Mouse (Mus musculus): Measurements from ENCODE around the gene Abhd15. TPM values are rescaled to one million over a fixed set of nuclear protein-coding genes. Genes with fewer than 3 reads are reported as not detected.
"Not testable (repeated sequence)": the region's sequence is repeated elsewhere in the genome, so short reads cannot be mapped to it uniquely, and the experiment has no call there.

The Abhd15 gene
- polyA plus RNA-seq, 1 experiment from 2014 or later = 3.2 TPM

DNA sequence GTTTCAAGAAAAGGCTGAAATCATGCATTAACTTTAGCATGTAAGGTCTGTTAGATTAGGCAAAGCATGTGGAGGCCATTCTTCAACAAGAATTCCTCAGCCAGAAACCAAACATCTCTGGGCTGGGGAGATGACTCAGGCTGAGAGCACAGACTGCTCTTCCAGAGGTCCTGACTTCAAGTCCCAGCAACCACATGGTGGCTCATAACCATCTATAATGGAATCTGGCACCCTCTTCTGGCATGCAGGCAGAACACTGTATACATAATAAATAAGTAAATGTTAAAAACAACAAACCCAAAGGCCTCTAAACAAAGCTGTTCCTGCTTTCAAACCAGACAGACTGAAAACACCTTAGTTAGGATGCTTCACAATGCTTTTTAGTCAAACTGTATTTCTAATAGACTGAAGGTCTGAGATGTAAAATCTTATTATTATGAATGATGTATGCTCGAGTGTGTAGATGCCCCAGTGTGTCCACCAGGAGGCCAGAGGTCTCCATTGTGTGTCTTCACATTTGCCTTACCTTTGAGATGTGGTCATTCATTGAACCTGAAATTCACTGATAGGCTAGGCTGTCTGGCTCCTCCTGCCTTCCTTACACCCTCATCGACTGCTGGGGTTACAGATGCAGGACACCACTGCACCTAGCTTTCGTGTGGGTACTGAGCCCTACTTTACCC is 11.0 kb downstream of the Abhd15 start:
- Histone ChIP-seq H3K9ac (ENCODE audit: low read length) (no peak overlapping the region), H3K27ac (ENCODE audit: low read length) (no peak overlapping the region), H3K4me2 (ENCODE audit: low read depth, low read length) (no peak overlapping the region), H3K36me3 (ENCODE audit: control insufficient read depth, insufficient read depth) (peaks cover 2% of the 10 kb centered on the region; the same call in 1 of the 2 replicates), H3K9me3 (replicated peaks; ENCODE audit: control insufficient read depth, low read length) (0 out of 2 replicates have a peak, but pooled peaks cover 3% of the 10 kb centered on the region), H3K27me3 (ENCODE audit: control insufficient read depth, insufficient read depth, low read length) (no peaks in the 10 kb centered on the region), H3K4me1 (ENCODE audit: control insufficient read depth, insufficient read depth, low read length) (no peaks in the 10 kb centered on the region), H3K4me3 (ENCODE audit: low read length) (no peak overlapping the region)
- WGBS = 72% methylated on average over 3 of the region's 3 CpGs
- ATAC-seq (replicated peaks; ENCODE audit: extremely low read depth, insufficient read depth, low FRiP score) = no peak

DNA sequence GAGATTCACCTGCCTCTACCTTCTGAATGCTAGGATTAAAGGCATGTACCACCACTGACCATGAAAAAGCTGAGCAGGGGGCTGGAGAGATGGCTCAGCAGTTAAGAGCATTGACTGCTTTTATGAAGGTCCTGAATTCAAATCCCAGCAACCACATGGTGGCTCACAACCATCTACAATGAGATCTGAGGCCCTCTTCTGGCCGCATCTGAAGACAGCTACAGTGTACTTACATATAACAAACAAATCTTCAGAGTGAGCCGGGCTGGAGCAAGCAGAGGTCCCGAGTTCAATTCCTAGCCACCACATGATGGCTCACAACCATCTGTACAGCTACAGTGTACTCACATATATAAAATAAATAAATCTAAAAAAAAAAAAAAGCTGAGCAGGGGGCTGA is 13.5 kb downstream of the Abhd15 start:
- H3K4me3 ChIP-seq (ENCODE audit: low read length); H3K9me3 ChIP-seq (replicated peaks; ENCODE audit: control insufficient read depth, low read length); H3K27me3 ChIP-seq (ENCODE audit: control insufficient read depth, insufficient read depth, low read length); H3K36me3 ChIP-seq (ENCODE audit: control insufficient read depth, insufficient read depth); H3K9ac ChIP-seq (ENCODE audit: low read length); H3K4me1 ChIP-seq (ENCODE audit: control insufficient read depth, insufficient read depth, low read length); H3K27ac ChIP-seq (ENCODE audit: low read length); ATAC-seq (replicated peaks; ENCODE audit: extremely low read depth, insufficient read depth, low FRiP score); H3K4me2 ChIP-seq (ENCODE audit: low read depth, low read length): not testable (repeated sequence)
- 81% methylated on average over 3 of the region's 3 CpGs for WGBS

DNA sequence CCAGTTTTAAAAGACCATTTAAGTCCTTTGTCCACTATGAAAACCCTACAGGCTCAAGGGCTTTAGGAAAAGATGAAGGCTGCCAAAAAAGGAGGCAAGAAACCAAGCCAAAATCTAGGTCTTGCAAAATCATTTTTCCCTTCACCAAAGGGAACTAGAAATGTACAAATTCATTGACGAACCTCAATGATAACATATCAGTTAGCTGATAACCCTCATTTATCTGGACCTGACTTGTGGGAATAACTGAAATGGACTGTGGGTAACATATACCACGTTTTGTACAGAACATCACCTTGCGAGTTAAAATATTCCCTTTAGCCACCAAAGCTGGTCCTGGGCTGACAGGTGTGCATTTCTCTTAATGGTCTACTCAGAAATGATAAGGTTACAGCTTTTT is 14.7 kb downstream of the Abhd15 start:
- WGBS = 71% methylated on average over 3 of the region's 3 CpGs
- Histone ChIP-seq H3K4me2 (ENCODE audit: low read depth, low read length) (no peak overlapping the region), H3K4me1 (ENCODE audit: control insufficient read depth, insufficient read depth, low read length) (no peaks in the 10 kb centered on the region), H3K9ac (ENCODE audit: low read length) (no peak overlapping the region), H3K27me3 (ENCODE audit: control insufficient read depth, insufficient read depth, low read length) (no peaks in the 10 kb centered on the region), H3K4me3 (ENCODE audit: low read length) (no peak overlapping the region), H3K27ac (ENCODE audit: low read length) (no peak overlapping the region), H3K36me3 (ENCODE audit: control insufficient read depth, insufficient read depth) (peaks cover 4% of the 10 kb centered on the region; the same call in 1 of the 2 replicates), H3K9me3 (replicated peaks; ENCODE audit: control insufficient read depth, low read length) (0 out of 2 replicates have a peak, but pooled peaks cover 3% of the 10 kb centered on the region)
- no peak for ATAC-seq (replicated peaks; ENCODE audit: extremely low read depth, insufficient read depth, low FRiP score)

DNA sequence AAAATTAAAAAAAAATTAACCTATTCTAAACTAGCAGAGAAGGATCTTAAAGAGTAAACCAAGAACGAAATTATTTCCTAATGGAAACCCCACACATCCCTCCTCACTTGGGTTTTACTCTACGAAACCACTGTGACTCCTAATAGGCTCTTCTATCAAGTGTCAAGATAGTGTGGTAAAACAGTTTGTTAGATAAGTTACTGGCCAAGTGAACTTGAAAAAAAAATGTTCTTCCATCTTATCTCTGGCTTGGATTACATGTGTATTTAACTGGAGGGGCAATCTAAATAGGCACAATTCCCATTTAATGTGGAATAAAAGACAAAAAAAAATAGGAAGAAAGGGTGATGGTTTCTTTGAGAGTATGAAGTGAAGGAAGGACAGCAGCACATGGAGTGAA is 15.9 kb downstream of the Abhd15 start:
- Histone ChIP-seq H3K36me3 (ENCODE audit: control insufficient read depth, insufficient read depth) (peaks cover 4% of the 10 kb centered on the region; the same call in 1 of the 2 replicates), H3K27me3 (ENCODE audit: control insufficient read depth, insufficient read depth, low read length) (no peaks in the 10 kb centered on the region), H3K9me3 (replicated peaks; ENCODE audit: control insufficient read depth, low read length) (0 out of 2 replicates have a peak, but pooled peaks cover under 1% of the 10 kb centered on the region), H3K4me2 (ENCODE audit: low read depth, low read length) (no peak overlapping the region), H3K4me1 (ENCODE audit: control insufficient read depth, insufficient read depth, low read length) (no peaks in the 10 kb centered on the region), H3K9ac (ENCODE audit: low read length) (no peak overlapping the region), H3K4me3 (ENCODE audit: low read length) (no peak overlapping the region), H3K27ac (ENCODE audit: low read length) (no peak overlapping the region)
- no peak for ATAC-seq (replicated peaks; ENCODE audit: extremely low read depth, insufficient read depth, low FRiP score)
- 71% methylated on average over 2 of the region's 2 CpGs for WGBS

GRCm38 (mm10) chr11:77532202-77532846 is 17.4 kb downstream of the Abhd15 start:
- Histone ChIP-seq H3K4me3 (ENCODE audit: low read length) (no peak overlapping the region), H3K4me2 (ENCODE audit: low read depth, low read length) (no peak overlapping the region), H3K9ac (ENCODE audit: low read length) (no peak overlapping the region), H3K27ac (ENCODE audit: low read length) (no peak overlapping the region), H3K9me3 (replicated peaks; ENCODE audit: control insufficient read depth, low read length) (no peaks in the 10 kb centered on the region), H3K27me3 (ENCODE audit: control insufficient read depth, insufficient read depth, low read length) (no peaks in the 10 kb centered on the region), H3K36me3 (ENCODE audit: control insufficient read depth, insufficient read depth) (peaks cover 4% of the 10 kb centered on the region; the same call in 1 of the 2 replicates), H3K4me1 (ENCODE audit: control insufficient read depth, insufficient read depth, low read length) (no peaks in the 10 kb centered on the region)
- ATAC-seq (replicated peaks; ENCODE audit: extremely low read depth, insufficient read depth, low FRiP score) = no peak
- WGBS = 82% methylated on average over 4 of the region's 4 CpGs

- no peaks in the 10 kb centered on the region for H3K9me3 ChIP-seq (replicated peaks; ENCODE audit: control insufficient read depth, low read length)
- H3K4me2 ChIP-seq (ENCODE audit: low read depth, low read length) = no peak overlapping the region
- WGBS = 93% methylated on average over 7 of the region's 7 CpGs
- H3K36me3 ChIP-seq (ENCODE audit: control insufficient read depth, insufficient read depth) = peaks cover 49% of the 10 kb centered on the region
- no peak overlapping the region for H3K9ac ChIP-seq (ENCODE audit: low read length)
- no peak overlapping the region for H3K4me3 ChIP-seq (ENCODE audit: low read length)
- ATAC-seq (replicated peaks; ENCODE audit: extremely low read depth, insufficient read depth, low FRiP score) = no peak
- no peaks in the 10 kb centered on the region for H3K4me1 ChIP-seq (ENCODE audit: control insufficient read depth, insufficient read depth, low read length)
- no peaks in the 10 kb centered on the region for H3K27me3 ChIP-seq (ENCODE audit: control insufficient read depth, insufficient read depth, low read length)
- H3K27ac ChIP-seq (ENCODE audit: low read length) = no peak overlapping the region
Measured at GRCm38 (mm10) chr11:77545261-77545660, 30.3 kb downstream of the Abhd15 start.

- peaks cover 9% of the 10 kb centered on the region for H3K4me1 ChIP-seq (ENCODE audit: control insufficient read depth, insufficient read depth, low read length)
- H3K27me3 ChIP-seq (ENCODE audit: control insufficient read depth, insufficient read depth, low read length) = no peaks in the 10 kb centered on the region
- H3K36me3 ChIP-seq (ENCODE audit: control insufficient read depth, insufficient read depth) = peaks cover 19% of the 10 kb centered on the region
- H3K27ac ChIP-seq (ENCODE audit: low read length) = no peak overlapping the region
- no peak overlapping the region for H3K4me2 ChIP-seq (ENCODE audit: low read depth, low read length)
- no peak overlapping the region for H3K4me3 ChIP-seq (ENCODE audit: low read length)
- H3K9me3 ChIP-seq (replicated peaks; ENCODE audit: control insufficient read depth, low read length) = no peaks in the 10 kb centered on the region
- ATAC-seq (replicated peaks; ENCODE audit: extremely low read depth, insufficient read depth, low FRiP score) = no peak
- 78% methylated on average over 3 of the region's 3 CpGs for WGBS
- no peak overlapping the region for H3K9ac ChIP-seq (ENCODE audit: low read length)
Measured at GRCm38 (mm10) chr11:77585201-77585600, 70.3 kb downstream of the Abhd15 start.

Other genes starting within 250 kb of the Abhd15 start
- gene Coro6, start 52.7 kb upstream of the Abhd15 start, polyA plus RNA-seq (2015; fragmentation: Nextera tagmentation; extraction: Ambion mirVana) = 42.5 and 47.4 TPM in 2 replicates
- gene Ankrd13b, start 25.4 kb upstream of the Abhd15 start, polyA plus RNA-seq (2015; fragmentation: Nextera tagmentation; extraction: Ambion mirVana) = 2.0 and 3.7 TPM in 2 replicates
- 7.5 and 7.7 TPM in 2 replicates for gene Git1, start 21.6 kb upstream of the Abhd15 start, polyA plus RNA-seq (2015; fragmentation: Nextera tagmentation; extraction: Ambion mirVana)
- 24.7 and 29.5 TPM in 2 replicates for gene Trp53i13, start 859 bp downstream of the Abhd15 start, polyA plus RNA-seq (2015; fragmentation: Nextera tagmentation; extraction: Ambion mirVana)
- gene Gm10392, start 4.1 kb downstream of the Abhd15 start, polyA plus RNA-seq (2015; fragmentation: Nextera tagmentation; extraction: Ambion mirVana) = 0.22 and 0.26 TPM in 2 replicates
- 10.1 and 12.0 TPM in 2 replicates for gene Taok1, start 92.7 kb downstream of the Abhd15 start, polyA plus RNA-seq (2015; fragmentation: Nextera tagmentation; extraction: Ambion mirVana)
- gene Nufip2, start 171.0 kb downstream of the Abhd15 start, polyA plus RNA-seq (2015; fragmentation: Nextera tagmentation; extraction: Ambion mirVana) = 2.9 and 3.5 TPM in 2 replicates
- gene Cryba1, start 210.2 kb downstream of the Abhd15 start, polyA plus RNA-seq (2015; fragmentation: Nextera tagmentation; extraction: Ambion mirVana) = not detected in 2 replicates
- gene Myo18a, start 248.1 kb downstream of the Abhd15 start, polyA plus RNA-seq (2015; fragmentation: Nextera tagmentation; extraction: Ambion mirVana) = 104 and 122 TPM in 2 replicates